ENCODE assay signal across 8 mouse cellular contexts in genomic region chr1:73962049-73962448, GRCm38 (mm10).
DNase-seq lines count a peak whose midpoint lies in the region; ATAC-seq and TF ChIP-seq lines count a peak whose summit lies in the region.
"Had no signal": no experiment of that assay in that cellular context is flagged by ENCODE, and none has a peak within 500 bp of the region (broad histone marks: within the 10 kb centered on the region; RNA-seq: fewer than 3 reads in every experiment).

No protein-coding gene starts in this region.

- no peak for TF ChIP-seq CTCF in hindbrain, postnatal 0 days (IDR thresholded peaks at IDR 0.05; ENCODE audit: low read depth)

- no peaks in the 10 kb centered on the region for H3K36me3 ChIP-seq in hindbrain, postnatal 0 days (ENCODE audit: insufficient read depth, low read length)
- no peaks in the 10 kb centered on the region for H3K36me3 ChIP-seq in neural tube, embryonic 15.5 days

- H3K9me3 ChIP-seq in hindbrain, postnatal 0 days (ENCODE audit: low read length) = no peaks in the 10 kb centered on the region
- H3K9me3 ChIP-seq in neural tube, embryonic 15.5 days (replicated peaks) = no peaks in the 10 kb centered on the region

- ATAC-seq in hindbrain, postnatal 0 days = no peak
- ATAC-seq in neural tube, embryonic 15.5 days (ENCODE audit: low FRiP score) = no peak
- ATAC-seq in granulocyte monocyte progenitor cell, adult 5-6 weeks (replicated peaks; ENCODE audit: poor library complexity, severe bottlenecking) = no peak

- H3K9ac ChIP-seq in hindbrain, postnatal 0 days (replicated peaks; ENCODE audit: low read length) = peak overlapping the region; percentile 22; the same call in 1 of the 2 replicates
- no peak overlapping the region for H3K9ac ChIP-seq in neural tube, embryonic 15.5 days (replicated peaks)

- H3K4me3 ChIP-seq in hindbrain, postnatal 0 days (ENCODE audit: low read length) = no peak overlapping the region
- peak overlapping the region; percentile 11; the same call in 1 of the 2 replicates for H3K4me3 ChIP-seq in neural tube, embryonic 15.5 days (replicated peaks)

- peak overlapping the region; percentile 79; the same call in 1 of the 2 replicates for H3K27ac ChIP-seq in hindbrain, postnatal 0 days
- H3K27ac ChIP-seq in neural tube, embryonic 15.5 days (replicated peaks) = peak overlapping the region; percentile 84; the same call in 1 of the 2 replicates

- peak; percentile 58 for DNase-seq in kidney, postnatal 14 days
- DNase-seq in kidney, postnatal 4 days = no peak
- peak; percentile 68 for DNase-seq in heart, adult 8-10 months (ENCODE audit: low spot score)
- no peak for DNase-seq in hindbrain, postnatal 0 days (ENCODE audit: low spot score)
- no peak for DNase-seq in ovary, adult 18-20 months (ENCODE audit: low spot score)
- DNase-seq: cerebellum, adult 9-10 months had no signal

- 61% methylated on average over 5 of the region's 5 CpGs for WGBS in hindbrain, postnatal 0 days
- 87% methylated on average over 5 of the region's 5 CpGs for WGBS in neural tube, embryonic 15.5 days

- no peaks in the 10 kb centered on the region for H3K27me3 ChIP-seq in hindbrain, postnatal 0 days (ENCODE audit: insufficient read depth, low read length)
- H3K27me3 ChIP-seq in neural tube, embryonic 15.5 days (replicated peaks) = no peaks in the 10 kb centered on the region

- H3K4me2 ChIP-seq in hindbrain, postnatal 0 days (ENCODE audit: low read depth, low read length) = peak overlapping the region; percentile 44
- peak overlapping the region; percentile 43 for H3K4me2 ChIP-seq in neural tube, embryonic 15.5 days

- H3K4me1 ChIP-seq in hindbrain, postnatal 0 days (ENCODE audit: insufficient read depth, low read length) = peaks cover 18% of the 10 kb centered on the region
- H3K4me1 ChIP-seq in neural tube, embryonic 15.5 days = peaks cover 48% of the 10 kb centered on the region

Comparison
In these comparisons a context has a peak if more than half of its experiments do, and no peak if none do; other contexts are left out.
1. DNase-seq: peak in kidney, postnatal 14 days (single experiment) and heart, adult 8-10 months (single experiment); none in kidney, postnatal 4 days (0 of 2), hindbrain, postnatal 0 days (single experiment) and ovary, adult 18-20 months (single experiment).